Mouse (Mus musculus) myocyte (in vitro differentiated cells): ENCODE measurements around the gene Tnrc6a. TPM values are rescaled to one million over a fixed set of nuclear protein-coding genes. Genes with fewer than 3 reads are reported as not detected.
"Not testable (repeated sequence)": the region's sequence is repeated elsewhere in the genome, so short reads cannot be mapped to it uniquely, and the experiment has no call there.

Source experiments
- H3K27me3 ChIP-seq: one replicate; pipeline ENCODE4 v1.6.1; 2011; ENCODE audit not compliant: control insufficient read depth, insufficient read depth, insufficient read length
- H3K36me3 ChIP-seq: one replicate; pipeline ENCODE4 v1.6.1; 2011; ENCODE audit not compliant: control insufficient read depth, insufficient read depth
- H3K4me2 ChIP-seq: one replicate; pipeline ENCODE4 v1.6.1; 2011; ENCODE audit warnings: low read depth, control low read depth
- H3K4me3 ChIP-seq: one replicate; pipeline ENCODE4 v1.5.1; 2011; ENCODE audit warnings: mild to moderate bottlenecking, control low read depth, moderate library complexity
- H3K79me2 ChIP-seq: one replicate; pipeline ENCODE4 v1.6.1; 2011; ENCODE audit not compliant: control insufficient read depth, insufficient read depth
- H3ac ChIP-seq: one replicate; pipeline ENCODE4 v1.6.1; 2011; ENCODE audit not compliant: control insufficient read depth, insufficient read length
- CEBPB ChIP-seq: IDR thresholded peaks from 2 replicates; pipeline ENCODE4 v1.6.1; 2011; ENCODE audit warnings: mild to moderate bottlenecking, moderate library complexity; ENCODE audit not compliant: poor library complexity, insufficient read depth, severe bottlenecking
- E2F4 ChIP-seq: IDR thresholded peaks from one replicate; pipeline ENCODE4 v1.6.1; 2011; ENCODE audit warnings: mild to moderate bottlenecking, control low read depth, moderate library complexity; ENCODE audit not compliant: insufficient read depth
- MAX ChIP-seq: IDR thresholded peaks from one replicate; pipeline ENCODE4 v1.6.1; 2011; ENCODE audit warnings: low read depth, mild to moderate bottlenecking, control low read depth
- MYOD1 ChIP-seq, 3 experiments: IDR thresholded peaks; one replicate each; pipeline ENCODE4 v1.6.1; 2011; ENCODE audit warnings: control low read depth in 2 of 3, low read depth in 2 of 3, mild to moderate bottlenecking in 2 of 3, moderate library complexity in 1 of 3; ENCODE audit not compliant: insufficient read length in 2 of 3, control insufficient read depth in 1 of 3
- MYOG ChIP-seq, 3 experiments: IDR thresholded peaks; one replicate each; pipeline ENCODE4 v1.6.1; 2011; ENCODE audit warnings: control low read depth in 2 of 3, low read depth in 2 of 3, mild to moderate bottlenecking in 2 of 3; ENCODE audit not compliant: insufficient read length in 2 of 3, control insufficient read depth in 1 of 3, insufficient read depth in 1 of 3
- POLR2A ChIP-seq: IDR thresholded peaks from one replicate; pipeline ENCODE4 v1.6.1; 2011; ENCODE audit warnings: low read depth, mild to moderate bottlenecking, control low read depth, moderate library complexity; ENCODE audit not compliant: insufficient read length
- POLR2AphosphoS2 ChIP-seq: IDR thresholded peaks from one replicate; pipeline ENCODE4 v1.6.1; 2011; ENCODE audit warnings: low read depth, control low read depth; ENCODE audit not compliant: insufficient read length
- REST ChIP-seq: IDR thresholded peaks from one replicate; pipeline ENCODE4 v1.6.1; 2011; ENCODE audit warnings: mild to moderate bottlenecking, control low read depth, moderate library complexity; ENCODE audit not compliant: insufficient read depth, insufficient read length
- SRF ChIP-seq: IDR thresholded peaks from one replicate; pipeline ENCODE4 v1.6.1; 2011; ENCODE audit warnings: low read depth; ENCODE audit not compliant: control insufficient read depth, insufficient read length
- TCF12 ChIP-seq: IDR thresholded peaks from one replicate; pipeline ENCODE4 v1.6.1; 2011; ENCODE audit warnings: mild to moderate bottlenecking, control low read depth; ENCODE audit not compliant: poor library complexity, insufficient read depth, severe bottlenecking
- TCF3 ChIP-seq: IDR thresholded peaks from one replicate; pipeline ENCODE4 v1.6.1; 2011; ENCODE audit warnings: low read depth, control low read depth; ENCODE audit not compliant: insufficient read length
- USF1 ChIP-seq: IDR thresholded peaks from one replicate; pipeline ENCODE4 v1.6.1; 2011; ENCODE audit warnings: low read depth, mild to moderate bottlenecking, control low read depth, moderate library complexity
- polyA plus RNA-seq: library from polyadenylated mRNA; unstranded; fragments of >200 nt; fragmentation: generic; extraction: Trizol; gene quantifications from one replicate; pipeline ENCODE4 v1.2.1, GENCODE M21; 2012; ENCODE audit warnings: missing spikeins

Tnrc6a gene
- polyA plus RNA-seq, 1 experiment, result 8.6 TPM

DNA sequence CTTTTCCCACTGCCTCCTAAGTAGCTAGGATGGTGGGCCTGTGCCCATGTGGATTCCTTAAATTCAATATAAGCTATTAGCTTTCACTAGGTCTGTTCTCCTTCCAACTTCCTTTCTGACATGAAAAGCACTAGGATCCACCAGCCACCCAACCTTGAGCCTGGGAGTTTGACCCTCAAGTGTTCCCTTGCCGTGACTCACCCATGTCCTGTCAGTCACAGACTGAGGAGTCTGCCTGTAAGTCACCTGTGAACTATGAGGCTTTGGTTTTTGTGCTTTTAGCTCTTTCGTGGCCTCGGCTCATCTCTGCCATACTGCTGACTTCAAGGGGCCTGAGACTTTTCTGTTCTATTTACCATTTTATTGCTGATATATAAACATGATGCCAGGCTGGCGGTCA is 34.8 kb upstream of the Tnrc6a start:
- Histone ChIP-seq H3ac (no peak overlapping the region), H3K4me2 (no peak overlapping the region), H3K4me3 (no peak overlapping the region), H3K27me3 (no peaks in the 10 kb centered on the region), H3K79me2 (no peaks in the 10 kb centered on the region), H3K36me3 (no peaks in the 10 kb centered on the region)
- TF ChIP-seq USF1, result no peak
- no peak for TF ChIP-seq E2F4
- TF ChIP-seq SRF, result no peak
- no peak for TF ChIP-seq REST
- TF ChIP-seq MYOD1 (IDR thresholded peaks at IDR 0.05; ENCODE audit: control insufficient read depth in 1 of 3, insufficient read length in 2 of 3, low read depth in 2 of 3), result no peak
- no peak for TF ChIP-seq POLR2AphosphoS2
- no peak for TF ChIP-seq TCF12
- TF ChIP-seq TCF3, result no peak
- TF ChIP-seq CEBPB, result no peak
- no peak for TF ChIP-seq POLR2A
- TF ChIP-seq MYOG (IDR thresholded peaks at IDR 0.05; ENCODE audit: control insufficient read depth in 1 of 3, insufficient read depth in 1 of 3, insufficient read length in 2 of 3, low read depth in 2 of 3), result no peak
- no peak for TF ChIP-seq MAX

DNA sequence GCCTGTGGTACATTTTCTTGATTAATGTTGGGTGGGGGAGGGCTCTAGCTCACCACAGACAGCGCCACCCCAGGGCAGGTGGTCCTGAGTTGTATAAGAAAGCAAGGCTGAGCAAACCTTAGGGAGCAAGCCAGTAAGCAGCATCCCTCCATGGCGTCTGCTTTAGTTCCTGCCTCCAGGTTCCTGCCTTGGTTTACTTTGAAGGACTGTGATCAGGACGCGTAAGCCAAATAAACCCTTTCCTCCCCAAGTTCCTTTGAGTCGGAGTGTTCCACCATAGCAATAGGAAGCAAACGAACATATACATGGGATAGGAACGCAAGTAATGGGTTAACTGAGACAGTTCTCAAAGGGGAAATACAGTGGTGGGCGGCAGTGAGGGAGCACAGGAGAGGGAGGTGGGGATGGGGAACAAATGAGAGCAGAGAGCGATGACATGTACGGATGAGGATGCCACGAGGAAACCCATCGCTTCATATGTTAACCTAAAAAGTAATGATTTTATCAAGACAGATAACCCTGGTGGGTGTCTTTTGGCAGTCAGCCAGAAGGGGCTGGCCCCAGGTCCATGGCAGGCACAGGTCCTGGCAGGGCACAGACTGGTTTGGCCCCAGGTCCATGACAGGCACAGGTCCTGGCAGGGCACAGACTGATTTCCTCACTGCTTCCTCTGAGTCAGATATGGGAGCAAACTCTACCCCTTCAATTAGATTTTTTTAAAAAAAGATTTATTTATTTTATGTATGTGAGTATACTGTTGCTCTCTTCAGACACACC is 27.2 kb upstream of the Tnrc6a start:
- H3K27me3 ChIP-seq, result no peaks in the 10 kb centered on the region
- H3K4me3 ChIP-seq, result no peak overlapping the region
- no peak overlapping the region for H3ac ChIP-seq
- no peaks in the 10 kb centered on the region for H3K36me3 ChIP-seq
- no peaks in the 10 kb centered on the region for H3K79me2 ChIP-seq
- H3K4me2 ChIP-seq, result no peak overlapping the region
- TF ChIP-seq MAX, result no peak
- TF ChIP-seq REST, result no peak
- TF ChIP-seq POLR2A, result no peak
- TF ChIP-seq POLR2AphosphoS2, result no peak
- no peak for TF ChIP-seq E2F4
- no peak for TF ChIP-seq TCF12
- no peak for TF ChIP-seq TCF3
- no peak for TF ChIP-seq USF1
- TF ChIP-seq SRF, result no peak
- no peak for TF ChIP-seq MYOG (IDR thresholded peaks at IDR 0.05; ENCODE audit: control insufficient read depth in 1 of 3, insufficient read depth in 1 of 3, insufficient read length in 2 of 3, low read depth in 2 of 3)
- TF ChIP-seq MYOD1 (IDR thresholded peaks at IDR 0.05; ENCODE audit: control insufficient read depth in 1 of 3, insufficient read length in 2 of 3, low read depth in 2 of 3), result no peak
- no peak for TF ChIP-seq CEBPB

DNA sequence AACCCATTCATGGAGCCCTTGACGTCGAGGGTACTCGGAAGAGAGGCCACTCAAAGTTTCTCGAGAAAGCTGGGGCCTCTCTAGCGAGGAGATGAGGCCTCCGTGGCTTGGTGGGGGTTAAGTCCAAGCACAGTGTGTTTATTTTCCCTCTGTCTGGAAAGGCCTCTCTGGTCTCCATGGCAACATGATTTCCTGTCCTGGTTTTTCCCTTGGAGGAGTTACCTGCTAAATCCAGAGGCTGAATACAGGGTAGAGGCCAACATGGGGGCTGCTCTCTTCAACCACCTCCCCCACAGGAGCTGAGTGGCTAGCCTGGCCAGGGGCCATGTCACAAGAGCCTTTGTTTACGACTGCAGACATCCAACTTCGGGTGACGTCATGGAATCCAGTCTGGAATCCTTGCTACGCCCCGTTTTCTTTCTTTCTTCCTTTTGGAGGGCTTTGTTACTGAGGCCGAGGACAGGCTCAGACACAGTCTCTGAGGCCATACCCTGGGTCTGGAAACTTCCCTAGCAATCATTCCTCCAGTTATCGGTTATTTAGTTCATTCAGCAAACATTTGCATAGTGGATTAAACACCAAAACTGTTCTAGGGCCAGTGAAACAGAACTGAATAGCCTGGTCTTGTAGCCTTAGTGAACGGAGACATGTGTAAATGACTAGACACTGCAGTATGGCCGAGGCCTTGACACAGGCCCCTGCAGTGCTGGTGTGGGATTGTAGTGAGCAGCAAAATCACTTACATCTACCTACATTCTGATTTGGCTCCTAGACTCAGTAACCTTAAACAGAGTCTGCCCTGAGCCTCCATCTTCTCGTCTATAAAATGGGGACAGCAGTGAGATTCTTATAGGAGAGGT is 25.6 kb upstream of the Tnrc6a start:
- TF ChIP-seq USF1 (no peak), TCF3 (no peak), SRF (no peak), MYOD1 (IDR thresholded peaks at IDR 0.05; ENCODE audit: control insufficient read depth in 1 of 3, insufficient read length in 2 of 3, low read depth in 2 of 3) (no peak), TCF12 (no peak)
- Histone ChIP-seq H3K4me3 (no peak overlapping the region), H3K4me2 (peak overlapping the region; percentile 41), H3K79me2 (no peaks in the 10 kb centered on the region), H3K36me3 (no peaks in the 10 kb centered on the region), H3K27me3 (no peaks in the 10 kb centered on the region), H3ac (no peak overlapping the region)

DNA sequence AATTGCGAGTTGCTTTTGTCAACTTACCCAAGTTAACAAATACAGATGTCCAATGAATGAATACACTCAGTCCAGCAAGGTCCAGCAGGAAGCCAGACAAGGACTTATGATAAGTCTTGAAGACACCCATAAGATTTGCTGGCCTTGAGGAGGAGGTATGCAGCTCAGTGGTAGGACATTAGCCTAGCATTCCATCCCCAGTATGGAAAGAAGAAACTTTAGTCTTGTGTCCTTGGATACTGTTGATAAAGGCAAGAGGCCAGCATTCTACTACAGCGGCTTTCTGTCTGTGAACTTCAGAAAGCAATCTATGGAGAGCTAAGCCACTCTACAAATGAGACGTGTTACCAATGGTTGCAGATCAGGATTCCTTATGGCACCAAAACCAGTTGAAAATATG is 22.4 kb upstream of the Tnrc6a start:
- TF ChIP-seq CEBPB (no peak), TCF12 (no peak), REST (no peak), E2F4 (no peak), POLR2A (no peak), USF1 (no peak), TCF3 (no peak), MYOD1 (IDR thresholded peaks at IDR 0.05; ENCODE audit: control insufficient read depth in 1 of 3, insufficient read length in 2 of 3, low read depth in 2 of 3) (no peak), MYOG (IDR thresholded peaks at IDR 0.05; ENCODE audit: control insufficient read depth in 1 of 3, insufficient read depth in 1 of 3, insufficient read length in 2 of 3, low read depth in 2 of 3) (no peak), SRF (no peak), MAX (no peak), POLR2AphosphoS2 (no peak)
- Histone ChIP-seq H3ac (no peak overlapping the region), H3K4me3 (no peak overlapping the region), H3K4me2 (no peak overlapping the region), H3K36me3 (no peaks in the 10 kb centered on the region), H3K79me2 (no peaks in the 10 kb centered on the region), H3K27me3 (no peaks in the 10 kb centered on the region)

DNA sequence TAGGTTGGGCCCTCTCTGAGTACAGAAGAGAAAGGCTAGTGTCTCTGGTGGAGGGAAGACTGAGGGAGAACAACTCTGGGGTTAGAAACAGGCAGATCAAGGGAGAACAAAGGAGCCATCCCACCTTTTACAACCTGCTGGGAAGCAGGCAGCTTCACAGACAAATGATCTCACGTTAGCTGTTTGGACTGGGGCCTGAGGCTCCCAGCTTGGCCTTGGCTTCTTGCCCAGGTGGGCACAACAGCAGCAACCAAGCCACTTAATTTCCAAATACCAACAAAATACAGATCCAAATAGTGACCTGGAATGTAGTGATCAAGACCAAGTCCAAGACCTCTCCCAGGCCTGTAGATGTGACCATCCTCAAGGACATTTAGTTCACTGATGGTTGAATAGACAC is 18.3 kb upstream of the Tnrc6a start:
- not testable (repeated sequence) for H3ac ChIP-seq, H3K36me3 ChIP-seq, H3K79me2 ChIP-seq, H3K4me3 ChIP-seq, H3K4me2 ChIP-seq, H3K27me3 ChIP-seq
